Mouse (Mus musculus): ENCODE results near the gene Gm10799. TPM values are rescaled to one million over a fixed set of nuclear protein-coding genes. Genes with fewer than 3 reads are reported as not detected.

Gm10799 gene
- polyA plus RNA-seq, 1 experiment: not detected

GRCm38 (mm10) chr2:104064152-104064551 is 4.2 kb downstream of the Gm10799 start:
- Histone ChIP-seq H3K4me1 (ENCODE audit: control insufficient read depth, insufficient read depth, low read length) (no peaks in the 10 kb centered on the region), H3K36me3 (ENCODE audit: control insufficient read depth, insufficient read depth, low read length) (peaks cover 3% of the 10 kb centered on the region; the same call in 1 of the 2 replicates), H3K27ac (ENCODE audit: insufficient read depth, low read depth, low read length) (no peak overlapping the region), H3K27me3 (replicated peaks; ENCODE audit: control insufficient read depth, insufficient read depth, low read length) (no peaks in the 10 kb centered on the region), H3K4me3 (ENCODE audit: insufficient read depth, low read depth, low read length) (no peak overlapping the region)
- no peak for TF ChIP-seq POLR2A (IDR thresholded peaks at IDR 0.05; ENCODE audit: low read depth, low read length)
- TF ChIP-seq CTCF (conservative IDR thresholded peaks at IDR 0.05; ENCODE audit: insufficient read depth, insufficient read length, low read depth, low read length): no peak
- no peak for DNase-seq
- 76% methylated on average over 2 of the region's 2 CpGs for WGBS

- no peak for TF ChIP-seq POLR2A (IDR thresholded peaks at IDR 0.05; ENCODE audit: low read depth, low read length)
- TF ChIP-seq CTCF (conservative IDR thresholded peaks at IDR 0.05; ENCODE audit: insufficient read depth, insufficient read length, low read depth, low read length): no peak
- DNase-seq: no peak
- Histone ChIP-seq H3K4me1 (ENCODE audit: control insufficient read depth, insufficient read depth, low read length) (no peaks in the 10 kb centered on the region), H3K27me3 (replicated peaks; ENCODE audit: control insufficient read depth, insufficient read depth, low read length) (no peaks in the 10 kb centered on the region), H3K36me3 (ENCODE audit: control insufficient read depth, insufficient read depth, low read length) (peaks cover 3% of the 10 kb centered on the region; the same call in 1 of the 2 replicates), H3K27ac (ENCODE audit: insufficient read depth, low read depth, low read length) (no peak overlapping the region), H3K4me3 (ENCODE audit: insufficient read depth, low read depth, low read length) (no peak overlapping the region)
Observed at GRCm38 (mm10) chr2:104062665-104063064, 5.7 kb downstream of the Gm10799 start.

DNA sequence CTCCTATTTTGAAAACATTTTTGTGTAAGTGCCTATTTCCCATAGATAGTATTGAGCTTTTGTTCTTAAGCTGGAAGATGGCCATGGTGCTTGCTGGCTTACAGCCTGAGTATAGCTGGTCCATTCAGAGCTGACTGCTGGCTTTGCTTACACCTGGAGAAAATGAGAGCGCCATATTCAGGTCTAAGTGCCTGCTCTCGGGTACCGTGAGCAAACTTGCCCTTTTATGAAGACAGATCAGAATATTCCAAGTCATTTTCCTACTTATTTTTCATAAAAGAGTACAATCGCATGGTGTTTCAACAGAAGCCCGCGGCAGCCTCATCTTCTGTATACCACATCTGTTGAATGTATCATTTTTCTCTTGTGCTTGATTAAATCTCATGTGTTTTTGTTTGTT is 7.4 kb downstream of the Gm10799 start:
- no peak overlapping the region for H3K4me3 ChIP-seq (ENCODE audit: insufficient read depth, low read depth, low read length)
- no peaks in the 10 kb centered on the region for H3K4me1 ChIP-seq (ENCODE audit: control insufficient read depth, insufficient read depth, low read length)
- peaks cover 3% of the 10 kb centered on the region; the same call in 1 of the 2 replicates for H3K36me3 ChIP-seq (ENCODE audit: control insufficient read depth, insufficient read depth, low read length)
- TF ChIP-seq CTCF (conservative IDR thresholded peaks at IDR 0.05; ENCODE audit: insufficient read depth, insufficient read length, low read depth, low read length): no peak
- TF ChIP-seq POLR2A (IDR thresholded peaks at IDR 0.05; ENCODE audit: low read depth, low read length): no peak
- DNase-seq: no peak
- no peak overlapping the region for H3K27ac ChIP-seq (ENCODE audit: insufficient read depth, low read depth, low read length)
- no peaks in the 10 kb centered on the region for H3K27me3 ChIP-seq (replicated peaks; ENCODE audit: control insufficient read depth, insufficient read depth, low read length)
- WGBS: 96% methylated on average over 6 of the region's 6 CpGs

- DNase-seq: no peak
- no peaks in the 10 kb centered on the region for H3K27me3 ChIP-seq (replicated peaks; ENCODE audit: control insufficient read depth, insufficient read depth, low read length)
- no peaks in the 10 kb centered on the region for H3K4me1 ChIP-seq (ENCODE audit: control insufficient read depth, insufficient read depth, low read length)
- H3K36me3 ChIP-seq (ENCODE audit: control insufficient read depth, insufficient read depth, low read length): peaks cover 7% of the 10 kb centered on the region; the same call in 1 of the 2 replicates
- no peak overlapping the region for H3K27ac ChIP-seq (ENCODE audit: insufficient read depth, low read depth, low read length)
- TF ChIP-seq CTCF (conservative IDR thresholded peaks at IDR 0.05; ENCODE audit: insufficient read depth, insufficient read length, low read depth, low read length): no peak
- TF ChIP-seq POLR2A (IDR thresholded peaks at IDR 0.05; ENCODE audit: low read depth, low read length): no peak
- 83% methylated on average over 10 of the region's 10 CpGs for WGBS
- H3K4me3 ChIP-seq (ENCODE audit: insufficient read depth, low read depth, low read length): no peak overlapping the region
Observed at GRCm38 (mm10) chr2:104059786-104060185, 8.6 kb downstream of the Gm10799 start.

GRCm38 (mm10) chr2:104058954-104059353 is 9.4 kb downstream of the Gm10799 start:
- 91% methylated on average over 4 of the region's 4 CpGs for WGBS
- no peak overlapping the region for H3K4me3 ChIP-seq (ENCODE audit: insufficient read depth, low read depth, low read length)
- no peaks in the 10 kb centered on the region for H3K4me1 ChIP-seq (ENCODE audit: control insufficient read depth, insufficient read depth, low read length)
- no peaks in the 10 kb centered on the region for H3K27me3 ChIP-seq (replicated peaks; ENCODE audit: control insufficient read depth, insufficient read depth, low read length)
- H3K36me3 ChIP-seq (ENCODE audit: control insufficient read depth, insufficient read depth, low read length): peaks cover 8% of the 10 kb centered on the region; the same call in 1 of the 2 replicates
- DNase-seq: no peak
- no peak for TF ChIP-seq POLR2A (IDR thresholded peaks at IDR 0.05; ENCODE audit: low read depth, low read length)
- TF ChIP-seq CTCF (conservative IDR thresholded peaks at IDR 0.05; ENCODE audit: insufficient read depth, insufficient read length, low read depth, low read length): no peak
- no peak overlapping the region for H3K27ac ChIP-seq (ENCODE audit: insufficient read depth, low read depth, low read length)

GRCm38 (mm10) chr2:104058381-104058780 is 10.0 kb downstream of the Gm10799 start:
- no peak for TF ChIP-seq CTCF (conservative IDR thresholded peaks at IDR 0.05; ENCODE audit: insufficient read depth, insufficient read length, low read depth, low read length)
- no peak for TF ChIP-seq POLR2A (IDR thresholded peaks at IDR 0.05; ENCODE audit: low read depth, low read length)
- Histone ChIP-seq H3K4me3 (ENCODE audit: insufficient read depth, low read depth, low read length) (no peak overlapping the region), H3K4me1 (ENCODE audit: control insufficient read depth, insufficient read depth, low read length) (no peaks in the 10 kb centered on the region), H3K36me3 (ENCODE audit: control insufficient read depth, insufficient read depth, low read length) (peaks cover 8% of the 10 kb centered on the region; the same call in 1 of the 2 replicates), H3K27me3 (replicated peaks; ENCODE audit: control insufficient read depth, insufficient read depth, low read length) (no peaks in the 10 kb centered on the region), H3K27ac (ENCODE audit: insufficient read depth, low read depth, low read length) (no peak overlapping the region)
- WGBS: 87% methylated on average over 1 of the region's 1 CpGs
- no peak for DNase-seq

DNA sequence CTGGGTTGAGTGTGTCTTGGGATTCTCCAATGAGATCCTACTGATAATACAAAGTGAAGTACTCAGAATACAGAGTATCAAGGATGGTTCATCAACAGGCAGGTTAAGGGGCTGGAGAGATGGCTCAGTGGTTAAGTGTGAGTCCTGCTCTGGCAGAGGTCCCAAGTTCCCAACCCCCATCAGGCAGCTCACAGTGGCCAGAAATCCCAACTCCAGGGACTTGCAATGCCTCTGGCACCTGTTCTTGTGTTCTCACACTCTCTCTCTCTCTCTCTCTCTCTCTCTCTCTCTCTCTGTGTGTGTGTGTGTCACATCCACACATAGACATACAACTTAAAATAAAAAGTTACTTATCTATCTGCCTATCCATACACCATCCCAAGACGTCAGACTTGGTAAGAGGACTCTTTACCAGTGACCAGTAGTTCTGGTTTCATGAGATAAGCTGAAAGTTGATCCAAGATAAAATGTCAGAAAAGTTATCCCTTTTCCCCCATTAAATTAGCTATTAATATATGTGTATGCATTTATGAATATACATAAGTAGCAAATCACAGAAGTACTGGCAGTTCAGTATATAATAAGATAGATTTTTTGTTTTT is 23.8 kb downstream of the Gm10799 start:
- DNase-seq: peak; percentile 48
- H3K4me1 ChIP-seq (ENCODE audit: control insufficient read depth, insufficient read depth, low read length): peaks cover 8% of the 10 kb centered on the region
- peaks cover 14% of the 10 kb centered on the region for H3K36me3 ChIP-seq (ENCODE audit: control insufficient read depth, insufficient read depth, low read length)
- no peak overlapping the region for H3K4me3 ChIP-seq (ENCODE audit: insufficient read depth, low read depth, low read length)
- TF ChIP-seq POLR2A (IDR thresholded peaks at IDR 0.05; ENCODE audit: low read depth, low read length) (no peak), CTCF (conservative IDR thresholded peaks at IDR 0.05; ENCODE audit: insufficient read depth, insufficient read length, low read depth, low read length) (no peak)
- peak overlapping the region; percentile 75; the same call in 1 of the 2 replicates for H3K27ac ChIP-seq (ENCODE audit: insufficient read depth, low read depth, low read length)
- WGBS: 43% methylated on average over 1 of the region's 1 CpGs
- no peaks in the 10 kb centered on the region for H3K27me3 ChIP-seq (replicated peaks; ENCODE audit: control insufficient read depth, insufficient read depth, low read length)
